Mouse (Mus musculus): ENCODE measurements around the gene Ptprf.

The Ptprf gene

DNA sequence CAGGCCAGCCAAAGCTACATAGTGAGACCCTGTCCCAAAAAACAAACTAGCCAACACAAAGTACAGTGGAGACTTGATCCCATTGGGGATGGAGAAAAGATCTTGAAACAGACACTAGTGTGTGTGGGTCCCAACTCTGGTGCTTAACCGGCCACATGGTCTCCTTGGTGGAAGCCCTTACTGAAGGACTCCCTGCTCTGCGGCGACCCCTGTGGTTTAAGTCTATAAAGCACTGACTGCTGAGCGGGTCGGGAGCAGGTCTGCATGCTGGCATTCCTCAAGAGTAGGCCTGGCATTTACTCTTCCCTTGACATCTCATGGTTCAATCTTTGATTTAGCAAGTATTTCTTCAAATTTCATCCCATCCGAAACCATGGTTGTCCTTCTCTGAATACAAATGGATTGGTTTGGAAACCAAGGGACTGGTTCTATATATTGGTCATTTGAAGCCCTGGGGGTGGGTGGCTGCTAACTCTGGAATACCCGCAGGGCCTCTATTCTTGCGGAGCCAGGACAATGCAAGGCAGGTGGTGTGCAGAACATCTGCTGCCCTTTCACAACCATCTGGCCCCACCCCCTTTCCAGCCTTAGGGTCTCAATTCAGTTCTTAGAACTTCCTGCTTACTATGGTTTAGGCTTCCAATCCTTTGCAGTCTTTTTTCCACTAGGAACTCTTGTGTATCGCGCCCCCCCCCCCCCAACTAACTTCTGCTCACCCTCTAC, 84.1 kb downstream of the Ptprf start:
- no peak for DNase-seq (ENCODE audit: low spot score in 2 of 2)

DNA sequence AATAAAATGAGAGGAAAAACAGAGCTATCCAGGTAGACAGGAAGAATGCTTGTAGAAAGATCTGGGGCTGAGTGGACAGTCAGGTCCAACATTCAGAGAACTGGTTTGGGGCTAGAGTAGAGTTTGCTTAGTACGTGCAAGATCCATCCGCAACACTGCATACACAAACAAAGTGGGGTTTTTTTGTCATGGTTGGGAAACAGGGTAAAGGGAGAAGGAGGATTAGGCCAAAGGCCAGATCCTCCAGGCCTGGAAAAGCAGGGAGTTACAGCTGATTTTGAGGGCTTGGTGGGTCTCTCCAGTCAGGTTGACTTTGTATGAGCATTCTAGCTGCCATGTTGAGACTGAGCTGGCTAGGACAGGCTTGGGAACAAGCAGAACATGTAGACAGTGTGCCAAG, 85.3 kb downstream of the Ptprf start:
- no peak for DNase-seq (ENCODE audit: low spot score in 2 of 2)

DNA sequence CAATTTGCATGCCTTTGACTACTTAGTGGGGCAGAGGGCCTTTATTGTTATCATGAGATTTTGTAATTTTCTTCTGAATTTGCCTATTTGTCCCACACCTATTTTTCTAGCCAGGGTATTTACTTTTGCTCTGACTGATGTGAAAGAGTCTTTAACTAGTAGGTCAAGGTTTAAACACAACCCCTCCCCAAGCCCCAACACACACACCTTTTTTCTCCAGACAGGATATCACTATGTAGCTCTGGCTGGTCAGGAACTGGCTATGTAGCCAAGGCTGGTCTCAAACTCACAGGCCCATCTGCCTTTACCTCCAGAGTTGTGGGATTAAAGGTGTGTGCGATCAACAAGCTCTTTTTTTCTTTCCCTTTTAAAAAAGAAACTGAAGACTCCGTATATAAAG, 92.1 kb downstream of the Ptprf start:
- DNase-seq (ENCODE audit: low spot score in 2 of 2), result no peak

DNA sequence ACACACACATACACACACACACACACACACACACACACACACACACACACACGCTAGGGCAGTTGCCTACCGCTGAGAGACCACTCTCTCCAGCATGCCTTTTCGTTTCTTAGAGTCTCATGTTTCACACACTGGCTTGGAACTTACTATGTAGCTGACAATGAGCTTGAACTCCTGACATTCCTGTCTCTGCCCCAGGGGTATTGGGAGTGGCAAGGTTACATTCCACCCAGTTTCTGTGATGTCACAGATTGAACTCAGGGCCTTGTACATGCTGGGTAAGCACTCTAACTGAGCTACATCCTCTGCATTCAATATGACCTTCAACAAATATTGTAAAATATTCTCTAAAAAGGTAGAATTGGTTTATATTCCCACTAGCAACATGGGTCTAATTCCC, 92.6 kb downstream of the Ptprf start:
- no peak for DNase-seq (ENCODE audit: low spot score in 2 of 2)

DNA sequence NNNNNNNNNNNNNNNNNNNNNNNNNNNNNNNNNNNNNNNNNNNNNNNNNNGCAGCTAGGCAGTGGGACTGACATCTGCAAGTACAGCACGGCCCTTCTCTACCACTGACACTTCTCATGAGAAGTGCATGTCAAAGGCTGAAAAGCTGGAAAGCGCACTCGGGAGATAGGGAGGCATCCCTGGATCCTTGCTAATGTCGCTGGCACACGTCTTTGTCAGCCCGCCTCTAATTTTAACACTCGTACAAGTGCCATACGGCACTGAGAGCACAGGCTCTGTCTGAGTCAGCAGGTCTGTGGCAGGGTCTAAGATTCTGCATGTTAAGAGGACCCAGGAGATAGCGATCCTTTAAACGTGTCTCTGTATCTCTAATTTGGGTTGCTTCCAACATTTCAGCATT, 95.0 kb downstream of the Ptprf start:
- no peak for DNase-seq (ENCODE audit: low spot score in 2 of 2)

DNA sequence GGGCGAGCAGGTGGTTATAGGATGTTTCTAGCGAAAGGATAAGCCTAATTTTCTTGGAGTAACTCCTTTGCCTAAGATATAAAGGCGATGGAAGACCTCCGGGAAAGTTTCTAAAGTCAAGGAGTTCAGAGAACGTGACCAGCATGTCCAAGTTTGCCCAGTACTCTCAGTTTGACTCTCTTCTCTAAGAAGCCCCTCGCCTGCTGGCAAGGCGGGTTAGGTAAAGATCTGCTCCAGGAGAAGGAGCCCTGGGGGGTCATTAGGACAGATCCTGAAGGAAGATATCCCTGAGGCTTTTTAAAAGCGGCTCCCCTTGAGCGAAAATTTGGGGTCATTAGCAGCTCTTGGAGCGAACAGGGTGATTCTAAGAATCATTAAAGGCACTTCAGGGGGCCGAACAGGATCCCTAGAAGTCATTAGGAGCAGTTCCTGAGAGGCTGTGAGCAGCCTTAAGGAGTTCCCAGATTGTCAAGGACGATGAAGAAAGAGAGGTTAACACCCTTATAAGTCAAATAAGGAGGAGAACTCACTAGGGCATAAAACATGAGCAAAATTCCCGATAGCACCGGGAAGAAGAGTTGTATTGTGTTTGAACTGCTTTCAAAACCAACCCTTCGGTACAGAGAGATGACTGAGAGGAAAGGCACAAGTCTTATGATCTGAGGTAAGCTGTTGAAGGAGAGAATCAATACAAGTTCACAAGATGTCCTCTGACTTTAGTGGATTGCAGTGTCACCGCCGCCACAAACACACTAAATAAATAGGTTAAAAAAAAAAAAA, 110.7 kb downstream of the Ptprf start:
- no peak for DNase-seq (ENCODE audit: low spot score in 2 of 2)

DNA sequence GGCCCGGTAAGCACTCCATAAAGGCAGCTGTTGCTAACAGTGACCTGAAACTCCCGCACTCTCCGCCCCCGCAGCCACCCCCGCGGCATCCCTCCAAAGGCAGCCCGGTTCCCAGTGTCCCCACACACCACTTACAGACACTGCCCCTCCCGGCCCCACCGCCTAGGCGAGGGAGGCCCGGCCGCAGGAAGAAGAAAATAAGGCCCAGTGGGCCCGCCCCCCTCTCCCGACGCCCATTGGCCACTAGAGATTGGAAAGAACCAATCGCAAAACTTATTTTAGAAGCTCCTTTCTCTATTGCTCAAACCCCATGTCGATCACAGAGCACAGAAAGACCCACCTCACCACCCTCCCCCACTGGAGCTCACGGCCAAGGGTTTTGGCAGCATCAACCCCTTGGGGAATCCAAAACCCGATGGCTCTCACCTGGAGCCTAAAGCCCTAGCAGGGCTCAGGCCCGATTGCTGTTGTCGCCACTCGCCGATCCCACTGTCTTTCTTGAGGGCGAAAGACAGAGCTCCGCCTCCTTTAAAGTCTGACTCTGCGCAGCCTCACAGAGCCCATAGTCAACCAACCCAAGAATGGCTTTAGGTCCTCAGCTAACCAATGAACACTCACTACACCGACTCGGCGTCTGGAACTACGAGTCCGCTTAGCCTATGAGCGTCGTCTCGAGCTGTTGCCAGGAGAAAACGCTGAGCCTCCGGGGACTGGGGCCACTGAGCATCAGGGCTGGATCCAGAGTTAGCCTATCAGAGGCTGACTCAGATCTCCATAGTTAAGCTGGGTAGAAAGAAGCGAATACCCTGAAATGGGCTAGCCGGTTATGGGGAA, 111.5 kb downstream of the Ptprf start, which contains the start of gene Kdm4a:
Gene Kdm4a (minus strand): TSS at position 577 of the 834 bp plus-strand sequence.
- peak; percentile 89 to 94 for DNase-seq (ENCODE audit: low spot score in 2 of 2)

DNA sequence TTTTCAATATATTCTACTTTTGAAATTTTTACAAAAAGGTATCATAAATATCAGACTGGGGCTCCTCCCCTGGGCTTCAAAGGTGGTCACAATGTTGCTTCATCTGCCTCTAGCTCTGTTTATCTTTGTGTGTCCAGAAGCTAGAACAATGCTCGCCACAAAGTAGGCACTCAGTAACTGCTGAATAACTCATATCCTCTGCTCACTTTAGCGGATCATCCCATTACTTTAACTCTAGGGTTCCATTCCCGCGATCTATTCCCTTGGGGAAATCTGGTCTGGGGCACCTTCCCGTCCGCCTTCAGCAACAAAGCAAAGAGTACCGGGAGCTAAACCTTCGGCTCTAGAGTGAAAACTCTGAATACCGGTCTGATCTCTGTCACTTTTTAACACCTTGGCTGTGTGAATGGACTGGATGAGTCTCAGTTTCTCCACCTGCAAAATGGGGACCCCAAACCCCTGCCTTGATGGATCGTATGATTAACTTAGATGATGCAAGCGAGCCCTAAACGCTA, 112.2 kb downstream of the Ptprf start:
- DNase-seq (ENCODE audit: low spot score in 2 of 2), result no peak

DNA sequence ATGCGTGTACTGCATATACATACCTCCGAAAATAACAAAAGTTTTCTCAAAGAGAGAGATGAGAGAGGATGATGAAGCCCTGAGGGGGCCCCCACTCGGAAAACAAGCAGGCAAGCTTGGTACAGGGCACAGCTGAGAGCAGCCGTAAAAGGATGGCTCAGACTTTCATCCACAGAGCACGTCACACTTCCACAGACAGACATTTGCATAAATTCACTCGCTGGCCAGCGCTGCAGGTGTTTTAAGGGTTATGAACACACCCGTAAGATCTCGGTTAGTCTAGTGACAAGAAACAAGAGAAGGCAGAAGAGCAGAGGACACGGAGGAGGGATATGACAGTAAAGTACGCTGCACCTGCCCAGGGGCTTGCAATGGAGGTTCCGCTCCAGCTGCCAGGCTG, 118.7 kb downstream of the Ptprf start:
- no peak for DNase-seq (ENCODE audit: low spot score in 2 of 2)

DNA sequence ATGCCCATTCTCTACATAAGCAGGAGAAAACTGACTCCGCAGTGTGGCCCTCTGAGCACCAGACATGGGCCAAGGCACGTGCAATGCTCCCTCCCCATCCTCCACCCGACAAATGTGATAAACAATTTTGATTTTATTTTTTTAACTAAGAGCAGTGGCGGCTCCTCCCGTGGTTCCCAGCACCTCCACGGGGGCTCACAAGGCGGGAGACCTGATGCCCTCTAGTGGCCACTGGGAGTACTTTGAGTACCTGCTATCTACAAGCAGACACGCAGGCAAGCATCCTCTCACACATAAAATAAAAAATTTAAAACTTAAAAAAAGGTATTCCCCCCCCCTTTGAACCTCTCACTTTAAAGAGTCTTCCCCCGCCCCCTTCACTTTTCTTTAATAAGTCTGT, 120.2 kb downstream of the Ptprf start:
- no peak for DNase-seq (ENCODE audit: low spot score in 2 of 2)

DNA sequence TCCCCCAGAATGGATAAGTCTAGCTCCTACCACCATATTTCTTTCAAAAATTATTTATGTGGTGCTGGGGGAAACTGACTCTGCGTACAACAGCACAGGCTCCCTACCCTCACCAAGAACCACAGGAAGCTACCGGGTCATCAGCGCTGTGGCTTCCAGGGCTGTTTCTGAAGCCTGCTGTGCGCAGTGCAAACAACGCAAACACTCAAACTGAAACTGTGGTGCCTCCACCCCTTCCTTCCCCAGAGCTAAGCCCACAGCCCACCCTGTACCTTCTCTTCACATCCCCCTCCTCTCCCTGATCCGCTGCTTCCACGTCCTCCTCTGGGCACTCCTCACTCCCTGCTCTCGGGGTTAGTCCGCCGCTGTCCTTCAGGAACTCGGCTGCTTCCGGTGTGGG, 129.1 kb downstream of the Ptprf start:
- DNase-seq (ENCODE audit: low spot score in 2 of 2), result no peak
